Mouse (Mus musculus): ENCODE results near the gene Foxf1.

Foxf1 gene

GRCm38 (mm10) chr8:121084210-121084951 lies at the start of gene Foxf1:
Gene Foxf1 (plus strand): TSS chr8:121084386.
- DNase-seq: no peak

- DNase-seq: no peak
Measured at GRCm38 (mm10) chr8:121035611-121036010, 48.6 kb upstream of the Foxf1 start.

- DNase-seq: peak; percentile 86
Measured at GRCm38 (mm10) chr8:121043719-121044440, 40.3 kb upstream of the Foxf1 start.

- DNase-seq: no peak
Measured at GRCm38 (mm10) chr8:121047441-121047840, 36.7 kb upstream of the Foxf1 start.

- DNase-seq: no peak
Measured at GRCm38 (mm10) chr8:121058081-121058480, 26.1 kb upstream of the Foxf1 start.

DNA sequence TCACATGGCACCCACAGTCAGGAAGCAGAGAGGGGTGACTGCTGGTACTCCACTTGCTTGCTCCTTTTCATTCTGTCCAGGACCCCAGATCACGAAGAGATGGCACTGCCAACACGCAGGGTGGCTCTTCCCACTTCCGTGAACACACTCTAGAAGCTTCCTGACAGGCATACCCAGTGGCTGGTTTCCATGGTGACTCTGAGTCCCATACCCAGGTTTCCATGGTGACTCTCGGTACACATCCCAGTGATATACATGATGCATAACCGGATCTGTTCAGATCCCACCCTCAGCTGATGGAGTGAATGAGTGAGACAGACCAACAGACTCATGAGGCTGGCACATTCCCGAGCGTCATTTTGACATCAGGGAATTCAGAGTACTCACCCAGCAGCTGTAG lies 25.1 kb upstream of the Foxf1 start:
- DNase-seq: no peak

GRCm38 (mm10) chr8:121062521-121062920 lies 21.7 kb upstream of the Foxf1 start:
- no peak for DNase-seq

- DNase-seq: no peak
Measured at GRCm38 (mm10) chr8:121063649-121064048, 20.5 kb upstream of the Foxf1 start.

GRCm38 (mm10) chr8:121071454-121071853 lies 12.7 kb upstream of the Foxf1 start:
- no peak for DNase-seq

DNA sequence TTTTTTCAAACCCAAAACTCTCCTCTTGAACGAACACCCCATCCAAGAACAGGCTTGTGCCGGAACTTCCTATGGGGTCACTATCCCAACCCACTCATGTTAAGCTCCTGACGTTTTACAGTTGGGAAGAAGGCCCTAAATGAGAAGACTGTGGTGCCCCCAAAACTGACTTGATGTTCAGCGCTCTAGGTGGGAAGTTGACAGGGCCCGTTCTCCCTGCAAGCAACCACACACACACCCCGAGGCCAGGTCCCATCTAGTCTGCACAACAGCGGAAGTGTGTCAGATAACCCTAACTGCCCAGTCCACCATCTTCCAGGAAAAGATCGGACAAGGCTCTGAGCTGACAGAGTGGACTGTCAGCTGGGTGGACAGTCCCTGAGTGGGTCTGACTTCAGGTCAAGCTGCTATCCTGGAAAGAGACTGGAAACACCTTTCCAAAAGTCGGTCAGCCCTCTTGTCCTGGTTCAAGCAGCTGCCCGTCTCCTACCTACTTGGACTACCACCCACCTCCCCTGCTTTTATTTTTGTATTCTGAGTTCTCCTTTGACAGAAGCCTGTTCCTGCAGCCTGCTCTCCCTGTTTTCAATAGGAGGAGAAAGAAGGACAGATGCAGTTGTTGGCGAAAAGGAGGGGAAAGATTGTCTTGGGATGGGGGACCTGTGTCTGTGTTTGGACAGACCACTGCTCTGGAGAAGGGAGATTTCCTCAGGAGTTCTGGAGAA lies 11.6 kb upstream of the Foxf1 start:
- no peak for DNase-seq

GRCm38 (mm10) chr8:121073174-121074107 lies 10.7 kb upstream of the Foxf1 start:
- DNase-seq: no peak

DNA sequence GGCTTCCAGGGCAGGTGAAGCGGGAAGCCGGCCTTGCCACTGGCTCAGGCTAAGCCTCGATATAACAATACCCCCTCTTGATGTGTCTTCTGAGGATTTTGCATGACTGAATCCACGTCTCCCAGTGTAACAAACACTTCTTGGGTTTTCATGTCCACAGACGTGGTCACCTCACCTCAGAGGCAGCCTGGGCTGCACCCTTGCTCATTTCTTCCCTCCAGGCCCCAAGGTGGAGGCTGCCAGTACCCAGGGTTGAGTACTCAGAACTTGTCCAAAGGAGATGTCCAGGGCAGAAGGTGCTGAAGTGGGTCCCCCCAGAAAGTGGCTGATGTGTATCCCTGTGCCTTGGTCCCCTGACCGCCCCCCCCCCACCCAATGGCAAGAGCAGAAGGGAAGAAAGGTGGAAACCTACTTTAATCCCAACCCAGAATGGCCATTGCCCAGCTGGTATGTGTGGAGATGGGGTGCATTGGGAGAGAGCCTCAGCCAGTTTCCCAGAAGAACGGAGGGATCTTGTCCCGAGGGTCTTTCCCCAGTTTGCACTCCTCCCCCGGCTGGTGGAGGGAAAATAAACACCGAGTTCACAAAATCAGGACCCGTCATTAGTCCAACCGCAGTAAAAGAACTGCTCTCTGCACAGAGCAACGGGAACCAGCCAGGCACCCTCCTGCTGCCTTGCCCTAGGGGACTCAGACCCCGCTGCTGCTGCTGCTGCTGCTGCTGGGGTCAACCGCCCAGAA lies 9.9 kb upstream of the Foxf1 start:
- no peak for DNase-seq

GRCm38 (mm10) chr8:121074848-121075145 lies 9.4 kb upstream of the Foxf1 start:
- no peak for DNase-seq

- DNase-seq: no peak
Measured at GRCm38 (mm10) chr8:121075936-121076335, 8.2 kb upstream of the Foxf1 start.

GRCm38 (mm10) chr8:121076555-121076954 lies 7.6 kb upstream of the Foxf1 start:
- DNase-seq: no peak

- DNase-seq: no peak
Measured at GRCm38 (mm10) chr8:121078721-121079120, 5.5 kb upstream of the Foxf1 start.

GRCm38 (mm10) chr8:121079201-121079600 lies 5.0 kb upstream of the Foxf1 start:
- no peak for DNase-seq

- DNase-seq: no peak
Measured at GRCm38 (mm10) chr8:121079944-121080343, 4.2 kb upstream of the Foxf1 start.

GRCm38 (mm10) chr8:121080361-121081090 lies 3.7 kb upstream of the Foxf1 start:
- no peak for DNase-seq

GRCm38 (mm10) chr8:121081398-121081797 lies 2.8 kb upstream of the Foxf1 start:
- no peak for DNase-seq
